ENCODE assay signal across 2 mouse cellular contexts in genomic region chr13:103819377-103819776, GRCm38 (mm10).
TF ChIP-seq lines count a peak whose summit lies in the region.

No protein-coding gene starts in this region.

TF ChIP-seq in CH12.LX, 34 proteins besides CTCF, POLR2A, EP300 and RAD21 (continued from another document):
- TF ChIP-seq GABPA (IDR thresholded peaks at IDR 0.05; ENCODE audit: insufficient replicate concordance, low read depth, low read length), result no peak
TF ChIP-seq in CH12.LX: peak in this region for 0.

TF ChIP-seq in MEL, 35 proteins besides CTCF, POLR2A, EP300 and RAD21 (continued from another document):
- TF ChIP-seq UBTF (IDR thresholded peaks at IDR 0.05; ENCODE audit: borderline replicate concordance, insufficient read depth, low read depth, low read length), result no peak
- no peak for TF ChIP-seq MXI1 (IDR thresholded peaks at IDR 0.05; ENCODE audit: low read depth, low read length)
- TF ChIP-seq MAZ (IDR thresholded peaks at IDR 0.05; ENCODE audit: low read depth, low read length), result no peak
- TF ChIP-seq TAL1 (IDR thresholded peaks at IDR 0.05; ENCODE audit: low read length), result no peak
- no peak for TF ChIP-seq CHD1 (IDR thresholded peaks at IDR 0.05; ENCODE audit: low read depth, low read length)
- TF ChIP-seq SIN3A (IDR thresholded peaks at IDR 0.05; ENCODE audit: low read length), result no peak
- TF ChIP-seq TCF12 (IDR thresholded peaks at IDR 0.05; ENCODE audit: low read depth, low read length), result peak; percentile 60
- no peak for TF ChIP-seq POLR2AphosphoS5 (IDR thresholded peaks at IDR 0.05; ENCODE audit: borderline replicate concordance, low read depth, low read length)
- TF ChIP-seq POLR2AphosphoS2 (IDR thresholded peaks at IDR 0.05; ENCODE audit: low read length), result no peak
- TF ChIP-seq KAT2A (conservative IDR thresholded peaks at IDR 0.05; ENCODE audit: low read depth, low read length), result no peak
- no peak for TF ChIP-seq USF2 (IDR thresholded peaks at IDR 0.05; ENCODE audit: borderline replicate concordance in 1 of 2, insufficient read depth in 1 of 2, low read depth in 1 of 2, low read length in 2 of 2)
- no peak for TF ChIP-seq ZC3H11A (IDR thresholded peaks at IDR 0.05; ENCODE audit: low read depth, low read length)
- TF ChIP-seq MEF2A (IDR thresholded peaks at IDR 0.05; ENCODE audit: extremely low read depth, insufficient replicate concordance, low read depth, low read length, poor library complexity, severe bottlenecking), result no peak
- TF ChIP-seq GATA1 (IDR thresholded peaks at IDR 0.05; ENCODE audit: low read depth, low read length), result peak; percentile 85
- TF ChIP-seq E2F4 (IDR thresholded peaks at IDR 0.05; ENCODE audit: borderline replicate concordance, low read depth, low read length), result no peak
